Mouse (Mus musculus): ENCODE data around the gene Plcl1. TPM values are rescaled to one million over a fixed set of nuclear protein-coding genes. Genes with fewer than 3 reads are reported as not detected.
A peak's percentile ranks its signal among the peaks of the same experiment; 100 is the strongest.

Gene Plcl1
- polyA plus RNA-seq, 1 experiment from 2014 or later = 4.4 TPM

GRCm38 (mm10) chr1:55736054-55736740 lies 330.5 kb downstream of the Plcl1 start:
- ATAC-seq (ENCODE audit: low read depth) = peak; percentile 83
- no peaks in the 10 kb centered on the region for H3K4me1 ChIP-seq (replicated peaks)
- H3K9ac ChIP-seq = no peak overlapping the region
- no peak overlapping the region for H3K4me3 ChIP-seq
- no peak overlapping the region for H3K4me2 ChIP-seq
- no peak overlapping the region for H3K27ac ChIP-seq (replicated peaks)
- 84% methylated on average over 14 of the region's 14 CpGs for WGBS
- H3K27me3 ChIP-seq = no peaks in the 10 kb centered on the region
- H3K9me3 ChIP-seq = no peaks in the 10 kb centered on the region
- H3K36me3 ChIP-seq = no peaks in the 10 kb centered on the region

DNA sequence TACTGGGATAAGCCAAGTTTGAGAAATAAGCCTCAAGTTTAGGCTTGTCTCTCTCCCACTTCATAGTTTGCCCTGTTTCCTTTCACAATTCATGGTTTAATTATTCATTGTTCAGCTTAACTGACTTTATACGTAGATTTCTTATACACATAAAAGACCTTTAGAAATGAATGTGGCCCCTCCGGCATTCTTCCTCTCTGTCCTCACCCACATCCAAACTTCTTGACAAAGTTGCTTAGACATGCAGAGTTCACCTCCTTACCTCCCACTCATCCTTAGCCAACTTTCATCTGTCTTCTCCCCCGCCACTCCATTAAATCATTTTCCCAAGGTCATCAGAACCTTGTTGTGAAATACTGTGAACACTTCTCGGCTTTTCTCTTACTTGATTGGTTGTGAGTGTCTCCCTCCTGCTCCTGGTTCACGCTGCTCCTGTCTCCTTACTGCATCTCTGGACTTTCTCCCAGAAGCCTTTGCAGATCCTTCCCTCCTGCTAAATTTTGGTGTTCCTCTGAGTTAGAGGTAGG lies 331.1 kb downstream of the Plcl1 start:
- Histone ChIP-seq H3K27ac (replicated peaks) (no peak overlapping the region), H3K9ac (no peak overlapping the region), H3K4me2 (no peak overlapping the region), H3K4me3 (no peak overlapping the region), H3K36me3 (no peaks in the 10 kb centered on the region), H3K27me3 (no peaks in the 10 kb centered on the region), H3K9me3 (no peaks in the 10 kb centered on the region), H3K4me1 (replicated peaks) (no peaks in the 10 kb centered on the region)
- ATAC-seq (ENCODE audit: low read depth) = no peak
- 63% methylated on average over 5 of the region's 5 CpGs for WGBS

GRCm38 (mm10) chr1:55738746-55739365 lies 333.1 kb downstream of the Plcl1 start:
- Histone ChIP-seq H3K4me3 (no peak overlapping the region), H3K36me3 (no peaks in the 10 kb centered on the region), H3K27ac (replicated peaks) (no peak overlapping the region), H3K9me3 (no peaks in the 10 kb centered on the region), H3K9ac (no peak overlapping the region), H3K4me1 (replicated peaks) (no peaks in the 10 kb centered on the region), H3K4me2 (no peak overlapping the region), H3K27me3 (no peaks in the 10 kb centered on the region)
- no peak for ATAC-seq (ENCODE audit: low read depth)
- WGBS = 74% methylated on average over 12 of the region's 12 CpGs

- H3K27me3 ChIP-seq = no peaks in the 10 kb centered on the region
- no peak overlapping the region for H3K4me3 ChIP-seq
- ATAC-seq (ENCODE audit: low read depth) = no peak
- H3K4me2 ChIP-seq = no peak overlapping the region
- 73% methylated on average over 3 of the region's 3 CpGs for whole genome bisulfite sequencing
- H3K27ac ChIP-seq (replicated peaks) = no peak overlapping the region
- H3K9ac ChIP-seq = no peak overlapping the region
- no peaks in the 10 kb centered on the region for H3K36me3 ChIP-seq
- no peaks in the 10 kb centered on the region for H3K9me3 ChIP-seq
- no peaks in the 10 kb centered on the region for H3K4me1 ChIP-seq (replicated peaks)
Observed at GRCm38 (mm10) chr1:55741885-55742284, 336.2 kb downstream of the Plcl1 start.

DNA sequence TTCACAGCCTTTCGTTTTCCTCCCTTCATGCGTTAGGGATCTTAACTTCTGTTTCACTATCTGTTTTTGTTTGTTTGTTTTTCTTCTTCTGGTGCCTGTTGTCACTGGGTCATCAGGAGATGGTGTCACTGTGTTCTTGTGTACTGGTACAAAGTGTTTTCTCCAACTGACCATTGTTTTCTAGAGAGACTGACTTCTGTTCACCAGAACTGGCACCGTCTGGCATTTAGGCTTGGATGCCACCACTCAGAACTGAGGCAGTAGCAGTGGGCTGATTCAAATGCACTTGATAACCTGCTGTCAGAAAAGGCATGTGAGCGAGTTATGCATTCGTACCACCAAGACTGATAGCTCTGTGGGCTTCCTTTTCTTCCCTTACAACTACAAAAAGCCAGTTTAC lies 342.8 kb downstream of the Plcl1 start:
- no peaks in the 10 kb centered on the region for H3K36me3 ChIP-seq
- no peaks in the 10 kb centered on the region for H3K27me3 ChIP-seq
- ATAC-seq (ENCODE audit: low read depth) = no peak
- H3K4me3 ChIP-seq = no peak overlapping the region
- no peak overlapping the region for H3K9ac ChIP-seq
- WGBS = 62% methylated on average over 5 of the region's 5 CpGs
- H3K27ac ChIP-seq (replicated peaks) = no peak overlapping the region
- no peaks in the 10 kb centered on the region for H3K4me1 ChIP-seq (replicated peaks)
- H3K9me3 ChIP-seq = no peaks in the 10 kb centered on the region
- H3K4me2 ChIP-seq = no peak overlapping the region

DNA sequence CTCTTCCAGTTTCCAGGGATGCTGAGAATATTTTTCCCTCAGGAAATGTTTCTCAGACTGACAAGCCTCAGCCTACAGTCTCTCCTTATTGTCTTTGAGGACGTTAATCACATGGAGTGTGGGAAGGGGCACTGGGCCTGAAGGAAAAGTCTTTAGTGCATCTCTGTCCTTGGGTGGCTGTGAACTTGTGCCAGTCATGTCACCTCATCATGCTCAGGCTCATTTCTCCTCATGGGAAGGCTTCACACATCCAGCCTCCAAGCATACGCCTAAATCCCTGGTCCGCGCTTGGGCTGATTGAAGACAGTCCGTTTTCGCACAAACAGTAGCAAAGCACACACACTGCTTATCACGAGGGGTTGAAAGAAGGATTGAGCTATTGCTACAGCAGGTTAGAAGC lies 344.0 kb downstream of the Plcl1 start:
- no peak overlapping the region for H3K27ac ChIP-seq (replicated peaks)
- no peak overlapping the region for H3K9ac ChIP-seq
- no peaks in the 10 kb centered on the region for H3K9me3 ChIP-seq
- H3K27me3 ChIP-seq = no peaks in the 10 kb centered on the region
- H3K4me3 ChIP-seq = no peak overlapping the region
- H3K4me2 ChIP-seq = no peak overlapping the region
- ATAC-seq (ENCODE audit: low read depth) = no peak
- H3K36me3 ChIP-seq = no peaks in the 10 kb centered on the region
- H3K4me1 ChIP-seq (replicated peaks) = no peaks in the 10 kb centered on the region
- WGBS = 79% methylated on average over 7 of the region's 7 CpGs

- H3K9ac ChIP-seq = no peak overlapping the region
- WGBS = 66% methylated on average over 10 of the region's 10 CpGs
- H3K4me3 ChIP-seq = no peak overlapping the region
- H3K27me3 ChIP-seq = no peaks in the 10 kb centered on the region
- no peak overlapping the region for H3K27ac ChIP-seq (replicated peaks)
- no peaks in the 10 kb centered on the region for H3K36me3 ChIP-seq
- no peaks in the 10 kb centered on the region for H3K4me1 ChIP-seq (replicated peaks)
- no peak overlapping the region for H3K4me2 ChIP-seq
- no peaks in the 10 kb centered on the region for H3K9me3 ChIP-seq
- no peak for ATAC-seq (ENCODE audit: low read depth)
Observed at GRCm38 (mm10) chr1:55755742-55756141, 350.0 kb downstream of the Plcl1 start.

DNA sequence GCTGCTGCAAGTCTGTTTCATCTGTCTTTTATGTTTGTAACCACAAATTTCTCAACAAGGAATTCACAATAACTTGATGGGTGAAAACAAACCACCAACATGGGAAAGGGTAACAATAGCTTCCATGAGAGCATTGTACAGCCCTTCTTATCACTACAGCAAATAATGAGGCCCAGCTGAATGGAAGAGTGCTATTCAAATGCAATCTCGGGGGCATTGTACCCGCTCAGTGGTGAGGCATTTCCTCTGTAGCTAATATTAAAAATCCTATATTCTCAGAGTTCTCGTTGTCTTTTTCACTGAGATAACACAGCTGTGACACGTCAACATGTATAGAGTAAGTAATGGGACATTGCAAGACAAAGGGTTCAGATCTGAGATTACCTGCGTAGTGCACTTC lies 356.6 kb downstream of the Plcl1 start:
- Histone ChIP-seq H3K27ac (replicated peaks) (0 out of 2 replicates have a peak overlapping the region, but pooled peaks have one; percentile 2), H3K4me3 (no peak overlapping the region), H3K9me3 (no peaks in the 10 kb centered on the region), H3K36me3 (no peaks in the 10 kb centered on the region), H3K9ac (no peak overlapping the region), H3K27me3 (no peaks in the 10 kb centered on the region), H3K4me1 (replicated peaks) (peaks cover 9% of the 10 kb centered on the region), H3K4me2 (no peak overlapping the region)
- ATAC-seq (ENCODE audit: low read depth) = peak; percentile 65; the same call in 1 of the 2 replicates
- WGBS = 73% methylated on average over 5 of the region's 5 CpGs

GRCm38 (mm10) chr1:55763171-55763570 lies 357.4 kb downstream of the Plcl1 start:
- no peaks in the 10 kb centered on the region for H3K27me3 ChIP-seq
- peaks cover 9% of the 10 kb centered on the region for H3K4me1 ChIP-seq (replicated peaks)
- H3K27ac ChIP-seq (replicated peaks) = no peak overlapping the region
- no peak overlapping the region for H3K4me3 ChIP-seq
- H3K4me2 ChIP-seq = no peak overlapping the region
- H3K36me3 ChIP-seq = no peaks in the 10 kb centered on the region
- H3K9me3 ChIP-seq = no peaks in the 10 kb centered on the region
- 81% methylated on average over 2 of the region's 2 CpGs for WGBS
- H3K9ac ChIP-seq = no peak overlapping the region
- no peak for ATAC-seq (ENCODE audit: low read depth)

- Histone ChIP-seq H3K9me3 (no peaks in the 10 kb centered on the region), H3K4me3 (no peak overlapping the region), H3K27me3 (no peaks in the 10 kb centered on the region), H3K4me1 (replicated peaks) (peaks cover 3% of the 10 kb centered on the region), H3K36me3 (no peaks in the 10 kb centered on the region), H3K9ac (no peak overlapping the region), H3K27ac (replicated peaks) (no peak overlapping the region), H3K4me2 (no peak overlapping the region)
- 53% methylated on average over 1 of the region's 1 CpGs for WGBS
- ATAC-seq (ENCODE audit: low read depth) = no peak
Observed at GRCm38 (mm10) chr1:55766743-55767142, 361.0 kb downstream of the Plcl1 start.

DNA sequence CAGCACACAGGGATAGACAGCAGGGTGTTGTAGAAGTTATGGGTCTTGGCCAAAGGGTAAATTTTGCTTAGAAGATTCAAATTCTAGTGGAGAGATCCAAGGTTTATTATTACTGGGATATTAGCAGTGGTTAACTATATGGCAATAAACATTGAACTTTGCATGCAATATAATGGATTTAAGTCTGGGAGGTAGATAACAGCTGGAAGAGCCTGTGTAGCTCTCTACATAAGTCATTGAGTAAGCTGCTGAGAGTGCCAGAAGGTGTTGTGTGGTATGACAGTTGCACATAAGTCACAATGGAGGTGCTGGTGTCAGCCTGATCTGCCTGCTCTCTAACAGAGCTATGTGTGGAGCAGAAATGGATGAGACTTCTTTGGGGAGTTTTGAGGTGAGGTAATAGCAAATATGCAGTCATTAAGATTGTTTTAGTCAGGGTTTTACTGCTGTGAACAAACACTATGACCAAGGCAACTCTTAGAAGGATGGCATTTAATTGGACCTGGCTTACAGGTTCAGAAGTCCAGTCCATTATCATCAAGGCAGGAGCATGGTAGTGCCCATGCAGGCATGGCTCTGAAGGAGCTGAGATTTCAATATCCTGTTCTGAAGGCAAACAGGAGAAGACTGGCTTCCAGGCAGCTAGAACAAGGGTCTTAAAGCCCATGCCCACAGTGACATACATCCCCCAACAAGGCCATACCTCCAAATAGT lies 364.5 kb downstream of the Plcl1 start:
- Histone ChIP-seq H3K27me3 (no peaks in the 10 kb centered on the region), H3K4me2 (no peak overlapping the region), H3K27ac (replicated peaks) (no peak overlapping the region), H3K4me3 (no peak overlapping the region), H3K9me3 (no peaks in the 10 kb centered on the region), H3K9ac (no peak overlapping the region), H3K4me1 (replicated peaks) (no peaks in the 10 kb centered on the region), H3K36me3 (no peaks in the 10 kb centered on the region)
- ATAC-seq (ENCODE audit: low read depth) = no peak

DNA sequence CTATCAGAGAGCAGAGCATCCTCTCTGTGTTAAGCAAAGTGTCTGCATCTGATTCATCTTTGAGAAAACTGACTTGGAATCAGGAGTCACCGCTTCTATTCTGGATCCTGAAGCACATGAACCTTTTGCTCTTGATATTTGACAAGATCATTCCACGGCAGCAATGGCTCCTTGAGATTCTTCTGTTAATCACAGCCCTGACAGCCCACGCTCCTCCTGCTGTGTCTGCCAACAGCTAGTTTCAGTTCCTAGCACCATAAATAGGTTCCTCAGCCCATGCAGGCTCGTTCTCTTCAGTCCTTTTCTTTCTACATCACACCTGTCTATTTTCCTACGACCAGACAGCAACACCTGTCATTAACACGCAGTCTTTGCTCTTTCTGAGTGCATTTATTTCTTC lies 387.1 kb downstream of the Plcl1 start:
- Histone ChIP-seq H3K9me3 (no peaks in the 10 kb centered on the region), H3K4me3 (no peak overlapping the region), H3K4me1 (replicated peaks) (no peaks in the 10 kb centered on the region), H3K27me3 (no peaks in the 10 kb centered on the region), H3K27ac (replicated peaks) (no peak overlapping the region), H3K4me2 (no peak overlapping the region), H3K36me3 (no peaks in the 10 kb centered on the region), H3K9ac (no peak overlapping the region)
- no peak for ATAC-seq (ENCODE audit: low read depth)
- WGBS = 61% methylated on average over 6 of the region's 6 CpGs
